Mouse (Mus musculus) adrenal gland, adult 2 months (tissue): Measurements from ENCODE around the gene Cpne4. TPM values are rescaled to one million over a fixed set of nuclear protein-coding genes. Genes with fewer than 3 reads are reported as not detected.

Experiments used
- DNase-seq: peaks from one replicate; pipeline ENCODE4 v3.0.0; 2021
- polyA plus RNA-seq: library from polyadenylated mRNA; depleted of rRNA; stranded (reverse); fragments of >200 nt; gene quantifications from 2 replicates; pipeline ENCODE4 v1.2.3, GENCODE M21; 2012
- total RNA-seq, 2 experiments: library from RNA; stranded (reverse); gene quantifications; 2 replicates each; pipeline ENCODE4 v1.2.3; 2021

Cpne4 gene
- total and polyA plus RNA-seq, 3 experiments: 0.23 TPM; not detected in 2

GRCm38 (mm10) chr9:104687051-104687450, 140.0 kb downstream of the Cpne4 start:
- no peak for DNase-seq

GRCm38 (mm10) chr9:104693145-104693544, 146.1 kb downstream of the Cpne4 start:
- peak; percentile 76 for DNase-seq

GRCm38 (mm10) chr9:104710831-104711230, 163.7 kb downstream of the Cpne4 start:
- no peak for DNase-seq

GRCm38 (mm10) chr9:104725311-104725710, 178.2 kb downstream of the Cpne4 start:
- no peak for DNase-seq

GRCm38 (mm10) chr9:104742661-104743380, 195.7 kb downstream of the Cpne4 start:
- DNase-seq: no peak

- DNase-seq: no peak
These were observed 208.4 kb downstream of the Cpne4 start for GRCm38 (mm10) chr9:104755519-104755918.

GRCm38 (mm10) chr9:104760031-104760430, 212.9 kb downstream of the Cpne4 start:
- no peak for DNase-seq

GRCm38 (mm10) chr9:104776198-104776815, 229.2 kb downstream of the Cpne4 start:
- no peak for DNase-seq

GRCm38 (mm10) chr9:104777135-104777534, 230.0 kb downstream of the Cpne4 start:
- no peak for DNase-seq

- no peak for DNase-seq
These were observed 230.7 kb downstream of the Cpne4 start for GRCm38 (mm10) chr9:104777780-104778179.

GRCm38 (mm10) chr9:104796601-104797000, 249.5 kb downstream of the Cpne4 start:
- DNase-seq: no peak

- no peak for DNase-seq
These were observed 257.7 kb downstream of the Cpne4 start for GRCm38 (mm10) chr9:104804776-104805175.

- no peak for DNase-seq
These were observed 267.6 kb downstream of the Cpne4 start for GRCm38 (mm10) chr9:104814681-104815080.

- no peak for DNase-seq
These were observed 281.6 kb downstream of the Cpne4 start for GRCm38 (mm10) chr9:104828646-104829045.

GRCm38 (mm10) chr9:104832934-104833539, 286.0 kb downstream of the Cpne4 start:
- DNase-seq: no peak

GRCm38 (mm10) chr9:104837931-104838330, 290.8 kb downstream of the Cpne4 start:
- DNase-seq: no peak

GRCm38 (mm10) chr9:104841278-104841677, 294.2 kb downstream of the Cpne4 start:
- DNase-seq: no peak

GRCm38 (mm10) chr9:104845226-104845930, 298.3 kb downstream of the Cpne4 start:
- DNase-seq: no peak

GRCm38 (mm10) chr9:104853701-104854100, 306.6 kb downstream of the Cpne4 start:
- no peak for DNase-seq

GRCm38 (mm10) chr9:104854245-104854921, 307.3 kb downstream of the Cpne4 start:
- DNase-seq: no peak

GRCm38 (mm10) chr9:104865830-104866229, 318.7 kb downstream of the Cpne4 start:
- no peak for DNase-seq

- DNase-seq: no peak
These were observed 325.5 kb downstream of the Cpne4 start for GRCm38 (mm10) chr9:104872586-104872985.
